Mouse (Mus musculus) heart, embryonic 11.5 days (tissue): Measurements from ENCODE around the gene Aen. TPM values are rescaled to one million over a fixed set of nuclear protein-coding genes. Genes with fewer than 3 reads are reported as not detected.

Source experiments
- ATAC-seq: fragments of 200-750 bp; cut with Nextera tagmentation; replicated peaks from 2 replicates; pipeline ENCODE4 v1.8.0; 2017; ENCODE audit warnings: moderate library complexity; ENCODE audit not compliant: insufficient number of reproducible peaks, low FRiP score, low TSS enrichment
- H3K27ac ChIP-seq: fragments of 300-500 bp; sonication (generic); 2 replicates; pipeline ENCODE4 v1.5.1; 2014; ENCODE audit warnings: mild to moderate bottlenecking, low read depth, low read length
- H3K27me3 ChIP-seq: fragments of 300-500 bp; sonication (generic); 2 replicates; pipeline ENCODE4 v1.6.1; 2014; ENCODE audit warnings: mild to moderate bottlenecking, low read length, mixed read lengths; ENCODE audit not compliant: control insufficient read depth, insufficient read depth
- H3K36me3 ChIP-seq: fragments of 300-500 bp; sonication (generic); 2 replicates; pipeline ENCODE4 v1.6.1; 2014; ENCODE audit warnings: mild to moderate bottlenecking, low read length, moderate library complexity, mixed read lengths; ENCODE audit not compliant: control insufficient read depth, insufficient read depth
- H3K4me1 ChIP-seq: fragments of 300-500 bp; sonication (generic); 2 replicates; pipeline ENCODE4 v1.6.1; 2014; ENCODE audit warnings: low read length; ENCODE audit not compliant: control insufficient read depth, insufficient read depth
- H3K4me2 ChIP-seq: fragments of 300-500 bp; sonication (generic); 2 replicates; pipeline ENCODE4 v1.6.1; 2014; ENCODE audit warnings: mild to moderate bottlenecking, moderate library complexity
- H3K4me3 ChIP-seq: fragments of 300-500 bp; sonication (generic); 2 replicates; pipeline ENCODE4 v1.5.1; 2014; ENCODE audit warnings: low read depth, low read length
- H3K9ac ChIP-seq: fragments of 300-500 bp; sonication (generic); 2 replicates; pipeline ENCODE4 v1.6.1; 2014; ENCODE audit warnings: mild to moderate bottlenecking, low read depth, low read length, moderate library complexity
- H3K9me3 ChIP-seq: fragments of 300-500 bp; sonication (generic); replicated peaks from 2 replicates; pipeline ENCODE4 v1.6.1; 2016; ENCODE audit warnings: low read length; ENCODE audit not compliant: control insufficient read depth
- WGBS: fragments of 180-500 bp; shearing (Covaris S2); extraction: QIAGEN DNeasy Blood & Tissue Kit; methylation state at CpG from one replicate; pipeline ENCODE4 v1.1.7; 2014; ENCODE audit not compliant: insufficient replicate concordance; 5-methylcytosine and 5-hydroxymethylcytosine counted together
- polyA plus RNA-seq: library from polyadenylated mRNA; unstranded; fragments of >200 nt; fragmentation: Nextera tagmentation; extraction: Ambion mirVana; gene quantifications from 2 replicates; pipeline ENCODE4 v1.2.1, GENCODE M21; 2014

Aen gene
- polyA plus RNA-seq, 1 experiment from 2014 or later, result 27.5 TPM

- no peaks in the 10 kb centered on the region for H3K9me3 ChIP-seq
- H3K36me3 ChIP-seq, result no peaks in the 10 kb centered on the region
- H3K4me2 ChIP-seq, result peak overlapping the region; percentile 22; the same call in 1 of the 2 replicates
- 69% methylated on average over 19 of the region's 19 CpGs for WGBS
- ATAC-seq, result 0 out of 2 replicates have a peak, but pooled peaks have one; percentile 5
- H3K27ac ChIP-seq, result no peak overlapping the region
- no peaks in the 10 kb centered on the region for H3K27me3 ChIP-seq
- peaks cover 4% of the 10 kb centered on the region; the same call in 1 of the 2 replicates for H3K4me1 ChIP-seq
- H3K9ac ChIP-seq, result no peak overlapping the region
- H3K4me3 ChIP-seq, result no peak overlapping the region
Measured at GRCm38 (mm10) chr7:78913649-78914544, 18.2 kb downstream of the Aen start.

DNA sequence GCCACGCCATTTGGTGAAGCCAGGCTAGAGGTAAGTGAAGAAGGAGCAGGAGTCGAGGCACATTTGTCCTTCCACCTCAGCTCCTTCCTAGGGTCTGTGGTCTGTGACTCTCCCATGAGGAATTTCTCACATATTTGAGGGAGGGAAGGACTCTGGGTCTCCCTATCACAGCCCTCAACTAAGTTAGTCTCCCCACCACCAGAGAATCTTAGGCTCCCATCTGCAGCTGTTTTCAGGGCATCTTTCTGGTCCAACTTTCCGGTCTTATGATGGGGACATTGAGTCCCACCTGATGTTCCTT is 18.8 kb downstream of the Aen start:
- no peak overlapping the region for H3K27ac ChIP-seq
- no peak for ATAC-seq
- WGBS, result 69% methylated on average over 3 of the region's 3 CpGs
- H3K36me3 ChIP-seq, result no peaks in the 10 kb centered on the region
- H3K9me3 ChIP-seq, result no peaks in the 10 kb centered on the region
- no peak overlapping the region for H3K4me2 ChIP-seq
- no peaks in the 10 kb centered on the region for H3K27me3 ChIP-seq
- H3K9ac ChIP-seq, result no peak overlapping the region
- no peak overlapping the region for H3K4me3 ChIP-seq
- peaks cover 4% of the 10 kb centered on the region; the same call in 1 of the 2 replicates for H3K4me1 ChIP-seq

- Histone ChIP-seq H3K36me3 (no peaks in the 10 kb centered on the region), H3K9ac (no peak overlapping the region), H3K9me3 (no peaks in the 10 kb centered on the region), H3K4me3 (no peak overlapping the region), H3K4me1 (peaks cover 4% of the 10 kb centered on the region; the same call in 1 of the 2 replicates), H3K27me3 (no peaks in the 10 kb centered on the region), H3K27ac (no peak overlapping the region), H3K4me2 (no peak overlapping the region)
- WGBS, result 73% methylated on average over 11 of the region's 11 CpGs
- no peak for ATAC-seq
Measured at GRCm38 (mm10) chr7:78914896-78915510, 19.3 kb downstream of the Aen start.

- Histone ChIP-seq H3K36me3 (no peaks in the 10 kb centered on the region), H3K27me3 (peaks cover 3% of the 10 kb centered on the region; the same call in 1 of the 2 replicates), H3K9me3 (no peaks in the 10 kb centered on the region), H3K4me2 (no peak overlapping the region), H3K4me1 (peaks cover 4% of the 10 kb centered on the region; the same call in 1 of the 2 replicates), H3K4me3 (no peak overlapping the region), H3K27ac (no peak overlapping the region), H3K9ac (no peak overlapping the region)
- no peak for ATAC-seq
- 53% methylated on average over 4 of the region's 4 CpGs for WGBS
Measured at GRCm38 (mm10) chr7:78918686-78919085, 23.0 kb downstream of the Aen start.

DNA sequence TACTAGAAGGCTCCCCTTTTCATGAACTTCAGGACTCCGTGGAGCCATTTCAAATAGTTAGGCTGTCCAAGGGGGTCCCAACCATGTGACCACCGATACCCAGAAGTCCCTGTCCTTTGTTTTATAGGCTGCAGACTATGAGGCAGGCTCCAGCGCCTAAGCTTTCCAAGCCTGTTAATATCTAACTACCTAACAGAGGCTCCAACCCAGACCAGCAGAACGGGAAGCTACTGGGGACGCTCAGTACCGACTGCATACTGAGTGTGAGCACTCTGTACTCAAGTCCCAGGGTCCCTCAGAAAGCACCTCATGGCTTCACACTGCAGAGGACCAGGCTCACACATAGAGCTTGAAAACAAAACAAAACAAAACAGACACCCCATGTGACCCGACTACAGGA is 26.9 kb downstream of the Aen start:
- WGBS, result 74% methylated on average over 7 of the region's 7 CpGs
- H3K9ac ChIP-seq, result no peak overlapping the region
- no peak for ATAC-seq
- no peaks in the 10 kb centered on the region for H3K4me1 ChIP-seq
- no peaks in the 10 kb centered on the region for H3K36me3 ChIP-seq
- H3K4me3 ChIP-seq, result no peak overlapping the region
- peaks cover 10% of the 10 kb centered on the region; the same call in 1 of the 2 replicates for H3K27me3 ChIP-seq
- H3K27ac ChIP-seq, result no peak overlapping the region
- H3K4me2 ChIP-seq, result no peak overlapping the region
- no peaks in the 10 kb centered on the region for H3K9me3 ChIP-seq

- no peak overlapping the region for H3K4me3 ChIP-seq
- H3K9ac ChIP-seq, result no peak overlapping the region
- H3K27ac ChIP-seq, result no peak overlapping the region
- H3K4me1 ChIP-seq, result no peaks in the 10 kb centered on the region
- H3K9me3 ChIP-seq, result no peaks in the 10 kb centered on the region
- ATAC-seq, result no peak
- H3K36me3 ChIP-seq, result no peaks in the 10 kb centered on the region
- H3K27me3 ChIP-seq, result peaks cover 10% of the 10 kb centered on the region; the same call in 1 of the 2 replicates
- 12% methylated on average over 6 of the region's 6 CpGs for WGBS
- no peak overlapping the region for H3K4me2 ChIP-seq
Measured at GRCm38 (mm10) chr7:78924300-78924699, 28.6 kb downstream of the Aen start.

GRCm38 (mm10) chr7:78924796-78925195 is 29.1 kb downstream of the Aen start:
- H3K36me3 ChIP-seq, result no peaks in the 10 kb centered on the region
- WGBS, result 61% methylated on average over 7 of the region's 7 CpGs
- no peak overlapping the region for H3K27ac ChIP-seq
- H3K9me3 ChIP-seq, result no peaks in the 10 kb centered on the region
- no peaks in the 10 kb centered on the region for H3K4me1 ChIP-seq
- ATAC-seq, result no peak
- no peak overlapping the region for H3K9ac ChIP-seq
- H3K4me3 ChIP-seq, result no peak overlapping the region
- peaks cover 10% of the 10 kb centered on the region; the same call in 1 of the 2 replicates for H3K27me3 ChIP-seq
- H3K4me2 ChIP-seq, result no peak overlapping the region

DNA sequence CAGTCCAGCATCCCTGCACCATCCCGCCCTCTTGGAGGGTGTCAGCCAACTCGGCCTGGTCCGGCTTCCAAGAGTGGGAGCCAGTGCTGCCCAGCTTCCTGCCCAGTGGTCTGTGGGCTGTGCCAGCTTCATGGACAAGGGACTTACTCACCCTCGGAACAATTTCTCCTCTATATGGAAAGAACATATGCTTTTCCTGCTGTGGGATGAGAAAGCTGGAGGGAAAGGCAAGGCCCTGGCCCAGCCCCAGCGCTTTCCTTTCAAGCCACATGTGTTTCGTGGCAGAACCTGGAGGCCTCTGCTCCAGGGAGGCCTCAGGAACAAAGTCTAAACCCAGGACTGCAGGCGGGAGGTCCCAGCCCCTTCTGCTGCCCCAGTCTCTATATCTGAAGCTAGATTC is 30.0 kb downstream of the Aen start:
- Histone ChIP-seq H3K4me2 (no peak overlapping the region), H3K27ac (no peak overlapping the region), H3K27me3 (peaks cover 10% of the 10 kb centered on the region; the same call in 1 of the 2 replicates), H3K4me1 (no peaks in the 10 kb centered on the region), H3K4me3 (no peak overlapping the region), H3K36me3 (no peaks in the 10 kb centered on the region), H3K9ac (no peak overlapping the region), H3K9me3 (no peaks in the 10 kb centered on the region)
- no peak for ATAC-seq
- 78% methylated on average over 7 of the region's 7 CpGs for WGBS
